9 mouse cellular contexts compared by ENCODE assay signal in genomic region chr13:96132833-96133232, GRCm38 (mm10). TPM values are rescaled to one million over a fixed set of nuclear protein-coding genes. Genes with fewer than 3 reads are reported as not detected.
DNase-seq lines count a peak whose midpoint lies in the region; ATAC-seq and TF ChIP-seq lines count a peak whose summit lies in the region.
"Had no signal": no experiment of that assay in that cellular context is flagged by ENCODE, and none has a peak within 500 bp of the region (broad histone marks: within the 10 kb centered on the region; RNA-seq: fewer than 3 reads in every experiment).

No protein-coding gene starts in this region.

- H3K9ac ChIP-seq in embryonic facial prominence, embryonic 12.5 days = peak overlapping the region; percentile 42; the same call in 1 of the 2 replicates
- H3K9ac ChIP-seq in hindbrain, embryonic 11.5 days (ENCODE audit: low read depth, low read length) = peak overlapping the region; percentile 5
- peak overlapping the region; percentile 44 for H3K9ac ChIP-seq in midbrain, embryonic 14.5 days (replicated peaks; ENCODE audit: low read length)

- ATAC-seq in embryonic facial prominence, embryonic 12.5 days (ENCODE audit: insufficient number of reproducible peaks, insufficient read depth, low FRiP score, low TSS enrichment) = no peak
- peak; percentile 51 for ATAC-seq in hindbrain, embryonic 11.5 days (ENCODE audit: low FRiP score)
- ATAC-seq in midbrain, embryonic 14.5 days (ENCODE audit: low FRiP score, low TSS enrichment) = peak; percentile 47

- peaks cover 67% of the 10 kb centered on the region for H3K27me3 ChIP-seq in embryonic facial prominence, embryonic 12.5 days
- H3K27me3 ChIP-seq in hindbrain, embryonic 11.5 days (ENCODE audit: control insufficient read depth, insufficient read depth, low read length) = peaks cover 25% of the 10 kb centered on the region
- peaks cover 46% of the 10 kb centered on the region for H3K27me3 ChIP-seq in midbrain, embryonic 14.5 days (ENCODE audit: control insufficient read depth, insufficient read depth, low read length)

- no peaks in the 10 kb centered on the region for H3K36me3 ChIP-seq in embryonic facial prominence, embryonic 12.5 days
- no peaks in the 10 kb centered on the region for H3K36me3 ChIP-seq in hindbrain, embryonic 11.5 days (ENCODE audit: control insufficient read depth, insufficient read depth, low read length)
- H3K36me3 ChIP-seq in midbrain, embryonic 14.5 days (ENCODE audit: control insufficient read depth, insufficient read depth, low read length) = no peaks in the 10 kb centered on the region

- no peak for TF ChIP-seq CTCF in layer of hippocampus, adult 2 months (conservative IDR thresholded peaks at IDR 0.05)

- under 1% methylated on average over 15 of the region's 15 CpGs for WGBS in embryonic facial prominence, embryonic 12.5 days
- WGBS in hindbrain, embryonic 11.5 days = under 1% methylated on average over 15 of the region's 15 CpGs
- WGBS in midbrain, embryonic 14.5 days = under 1% methylated on average over 15 of the region's 15 CpGs

- peak overlapping the region; percentile 93 for H3K4me2 ChIP-seq in embryonic facial prominence, embryonic 12.5 days (replicated peaks)
- H3K4me2 ChIP-seq in hindbrain, embryonic 11.5 days (replicated peaks; ENCODE audit: low read depth, low read length) = peak overlapping the region; percentile 64
- H3K4me2 ChIP-seq in midbrain, embryonic 14.5 days (ENCODE audit: low read length) = peak overlapping the region; percentile 85

- H3K9me3 ChIP-seq in embryonic facial prominence, embryonic 12.5 days = no peaks in the 10 kb centered on the region
- H3K9me3 ChIP-seq in hindbrain, embryonic 11.5 days (ENCODE audit: control insufficient read depth, low read length) = no peaks in the 10 kb centered on the region
- no peaks in the 10 kb centered on the region for H3K9me3 ChIP-seq in midbrain, embryonic 14.5 days (ENCODE audit: control insufficient read depth, low read length)

- H3K27ac ChIP-seq in layer of hippocampus, adult 2 months = no peak overlapping the region
- no peak overlapping the region for H3K27ac ChIP-seq in embryonic facial prominence, embryonic 12.5 days
- H3K27ac ChIP-seq in hindbrain, embryonic 11.5 days (ENCODE audit: low read depth, low read length) = peak overlapping the region; percentile 7; the same call in 1 of the 2 replicates
- H3K27ac ChIP-seq in midbrain, embryonic 14.5 days (replicated peaks; ENCODE audit: low read depth, low read length) = peak overlapping the region; percentile 21

- H3K4me3 ChIP-seq in layer of hippocampus, adult 2 months = peak overlapping the region; percentile 58
- peak overlapping the region; percentile 48 for H3K4me3 ChIP-seq in embryonic facial prominence, embryonic 12.5 days
- H3K4me3 ChIP-seq in hindbrain, embryonic 11.5 days (ENCODE audit: low read depth, low read length) = peak overlapping the region; percentile 38
- peak overlapping the region; percentile 50 for H3K4me3 ChIP-seq in midbrain, embryonic 14.5 days (replicated peaks; ENCODE audit: low read depth, low read length)

- no peak for DNase-seq in layer of hippocampus, adult 2 months (ENCODE audit: low spot score in 2 of 2)
- DNase-seq in layer of hippocampus, adult 9-11 months = no peak
- DNase-seq in hindbrain, embryonic 11.5 days (ENCODE audit: low spot score) = peak; percentile 62
- DNase-seq in midbrain, embryonic 14.5 days = peak; percentile 63
- DNase-seq in adrenal gland, postnatal 4 days (ENCODE audit: low spot score in 2 of 2) = no peak
- DNase-seq in cerebellum, adult 11 months = no peak
- DNase-seq in adrenal gland, adult 2 months = no peak

- peaks cover 22% of the 10 kb centered on the region for H3K4me1 ChIP-seq in embryonic facial prominence, embryonic 12.5 days
- no peaks in the 10 kb centered on the region for H3K4me1 ChIP-seq in hindbrain, embryonic 11.5 days (replicated peaks; ENCODE audit: control insufficient read depth, insufficient read depth, low read length)
- H3K4me1 ChIP-seq in midbrain, embryonic 14.5 days (ENCODE audit: control insufficient read depth, insufficient read depth, low read length) = 0 out of 2 replicates have a peak, but pooled peaks cover 10% of the 10 kb centered on the region

RNA-seq across cellular contexts. Expression of gene Sv2c, which starts 0.5 kb away (rescaled TPM):
- 10 to 100 TPM; 15.6 to 16.5 TPM for total RNA-seq in layer of hippocampus, adult 2 months (2021)
- polyA plus RNA-seq in embryonic facial prominence, embryonic 12.5 days (2016; fragmentation: Nextera tagmentation; extraction: Ambion mirVana) = 1.5 and 1.6 TPM in 2 replicates
- polyA plus RNA-seq in hindbrain, embryonic 11.5 days (2014; fragmentation: Nextera tagmentation; extraction: Ambion mirVana) = 7.9 and 8.1 TPM in 2 replicates
- polyA plus RNA-seq in midbrain, embryonic 14.5 days (2014; fragmentation: Nextera tagmentation; extraction: Ambion mirVana) = 7.6 and 9.2 TPM in 2 replicates
- 10 to 100 TPM in 1 of 2 experiments, 1 to 10 TPM in 1; 9.0 to 16.2 TPM for total RNA-seq in adrenal gland, postnatal 4 days (2021)
- total RNA-seq in adrenal gland, adult 2 months (2021) = 1 to 10 TPM in 1 of 2 experiments, under 1 TPM in 1; 0.89 to 1.1 TPM
- polyA plus RNA-seq in adrenal gland, adult 2 months (2012; rRNA removed) = 0.12 and 0.27 TPM in 2 replicates

RNA-seq across cellular contexts. Expression of gene Gm17190, which starts 51.0 kb away (rescaled TPM):
- not detected for total RNA-seq in layer of hippocampus, adult 2 months (2021)
- not detected in 2 replicates for polyA plus RNA-seq in embryonic facial prominence, embryonic 12.5 days (2016; fragmentation: Nextera tagmentation; extraction: Ambion mirVana)
- 0.36 TPM in 1 of 2 replicates, not detected in the other for polyA plus RNA-seq in hindbrain, embryonic 11.5 days (2014; fragmentation: Nextera tagmentation; extraction: Ambion mirVana)
- not detected in 2 replicates for polyA plus RNA-seq in midbrain, embryonic 14.5 days (2014; fragmentation: Nextera tagmentation; extraction: Ambion mirVana)
- total RNA-seq in adrenal gland, postnatal 4 days (2021) = not detected
- not detected for total RNA-seq in adrenal gland, adult 2 months (2021)
- not detected in 2 replicates for polyA plus RNA-seq in adrenal gland, adult 2 months (2012; rRNA removed)
- polyA plus RNA-seq: liver, embryonic 16.5 days had no signal

RNA-seq across cellular contexts. Expression of gene Gm20075, which starts 51.7 kb away (rescaled TPM):
- total RNA-seq in layer of hippocampus, adult 2 months (2021) = 10 to 100 TPM; 23.1 to 23.8 TPM
- polyA plus RNA-seq in embryonic facial prominence, embryonic 12.5 days (2016; fragmentation: Nextera tagmentation; extraction: Ambion mirVana) = 28.2 and 32.0 TPM in 2 replicates
- polyA plus RNA-seq in hindbrain, embryonic 11.5 days (2014; fragmentation: Nextera tagmentation; extraction: Ambion mirVana) = 36.7 and 38.9 TPM in 2 replicates
- polyA plus RNA-seq in midbrain, embryonic 14.5 days (2014; fragmentation: Nextera tagmentation; extraction: Ambion mirVana) = 27.2 and 30.6 TPM in 2 replicates
- 10 to 100 TPM; 25.1 to 30.7 TPM for total RNA-seq in adrenal gland, postnatal 4 days (2021)
- total RNA-seq in adrenal gland, adult 2 months (2021) = 10 to 100 TPM; 14.0 to 27.2 TPM
- 0.07 TPM in 1 of 2 replicates, not detected in the other for polyA plus RNA-seq in adrenal gland, adult 2 months (2012; rRNA removed)

Comparison
In these comparisons a context has a peak if more than half of its experiments do, and no peak if none do; other contexts are left out.
1. DNase-seq: peak in hindbrain, embryonic 11.5 days (single experiment) and midbrain, embryonic 14.5 days (single experiment); none in layer of hippocampus, adult 2 months (0 of 2), layer of hippocampus, adult 9-11 months (single experiment), adrenal gland, postnatal 4 days (0 of 2), cerebellum, adult 11 months (single experiment) and adrenal gland, adult 2 months (single experiment).
2. H3K27ac ChIP-seq: peak in hindbrain, embryonic 11.5 days (single experiment) and midbrain, embryonic 14.5 days (single experiment); none in layer of hippocampus, adult 2 months (single experiment) and embryonic facial prominence, embryonic 12.5 days (single experiment).
3. RNA of gene Gm20075, which starts 51.7 kb away (polyA plus RNA-seq): 36.7 to 38.9 TPM in hindbrain, embryonic 11.5 days, 28.2 to 32.0 TPM in embryonic facial prominence, embryonic 12.5 days and 27.2 to 30.6 TPM in midbrain, embryonic 14.5 days; 0.07 TPM in adrenal gland, adult 2 months; every median in the first group is over 10 times any median in the second.
4. Peak in every context shown above with its lines, with median percentiles within 50 percentile points of each other: H3K4me3 ChIP-seq, H3K4me2 ChIP-seq and H3K9ac ChIP-seq.